Mouse (Mus musculus) gastrocnemius, adult 18-20 months (tissue): Measurements from ENCODE around the gene Col9a2. TPM values are rescaled to one million over a fixed set of nuclear protein-coding genes. Genes with fewer than 3 reads are reported as not detected.
"Not testable (repeated sequence)": the region's sequence is repeated elsewhere in the genome, so short reads cannot be mapped to it uniquely, and the experiment has no call there.

Source experiments
- DNase-seq: peaks from one replicate; pipeline ENCODE4 v3.0.0; 2021; ENCODE audit warnings: low spot score
- total RNA-seq, 2 experiments: library from RNA; stranded (reverse); gene quantifications; 2 replicates each; pipeline ENCODE4 v1.2.3; 2021

Gene Col9a2
- total RNA-seq, 2 experiments from 2014 or later = 0.18 to 0.19 TPM

GRCm38 (mm10) chr4:121020040-121020790 is 19.0 kb upstream of the Col9a2 start:
- DNase-seq = no peak

DNA sequence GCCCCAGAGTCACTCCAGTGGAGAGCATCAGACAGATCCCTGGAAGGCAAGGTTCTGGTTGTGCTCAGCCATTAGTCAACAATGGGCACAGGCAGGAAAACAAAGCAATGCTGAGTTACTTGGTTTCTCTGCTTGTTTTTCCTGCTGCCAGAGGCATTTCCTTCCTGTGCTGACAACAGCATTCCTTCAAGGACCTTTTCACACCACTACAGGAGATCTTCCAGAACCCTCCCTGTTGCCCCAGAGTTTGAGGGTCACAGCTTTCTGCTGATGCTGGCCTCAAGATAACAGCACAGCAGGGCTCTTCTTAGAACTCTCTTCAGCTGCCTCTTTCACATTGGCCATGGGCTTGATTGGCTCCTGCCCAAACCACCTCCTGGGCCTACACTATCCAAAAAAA is 17.3 kb upstream of the Col9a2 start:
- DNase-seq = no peak

- DNase-seq = no peak
Observed at GRCm38 (mm10) chr4:121023464-121023863, 15.7 kb upstream of the Col9a2 start.

- DNase-seq = peak; percentile 21
Observed at GRCm38 (mm10) chr4:121023941-121024340, 15.2 kb upstream of the Col9a2 start.

GRCm38 (mm10) chr4:121025681-121026080 is 13.5 kb upstream of the Col9a2 start:
- no peak for DNase-seq

- DNase-seq = no peak
Observed at GRCm38 (mm10) chr4:121028146-121028545, 11.0 kb upstream of the Col9a2 start.

GRCm38 (mm10) chr4:121028659-121029392 is 10.4 kb upstream of the Col9a2 start:
- DNase-seq = peak; percentile 36

GRCm38 (mm10) chr4:121029632-121030031 is 9.6 kb upstream of the Col9a2 start:
- no peak for DNase-seq

DNA sequence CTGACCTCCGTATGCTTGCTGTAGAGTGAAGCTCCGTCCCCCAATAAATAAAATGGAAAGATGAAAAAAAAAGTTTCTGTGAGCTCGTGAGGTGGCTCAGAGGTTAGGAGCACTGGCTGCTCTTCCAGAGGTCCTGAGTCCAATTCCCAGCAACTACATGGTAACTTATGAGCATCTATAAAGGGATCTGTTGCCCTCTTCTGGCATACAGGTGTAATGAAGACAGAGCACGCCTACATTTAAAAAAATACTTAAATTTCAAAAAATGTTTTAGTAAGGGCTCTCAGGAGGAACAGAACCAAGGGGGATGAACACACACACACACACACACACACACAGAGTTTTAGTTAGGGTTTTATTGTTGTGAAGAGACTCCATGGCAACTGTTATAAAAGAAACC is 7.7 kb upstream of the Col9a2 start:
- no peak for DNase-seq

GRCm38 (mm10) chr4:121033006-121033405 is 6.2 kb upstream of the Col9a2 start:
- no peak for DNase-seq

GRCm38 (mm10) chr4:121040323-121040722 is 1.1 kb downstream of the Col9a2 start:
- DNase-seq = no peak

GRCm38 (mm10) chr4:121040897-121041671 is 1.9 kb downstream of the Col9a2 start:
- peak; percentile 34 for DNase-seq

DNA sequence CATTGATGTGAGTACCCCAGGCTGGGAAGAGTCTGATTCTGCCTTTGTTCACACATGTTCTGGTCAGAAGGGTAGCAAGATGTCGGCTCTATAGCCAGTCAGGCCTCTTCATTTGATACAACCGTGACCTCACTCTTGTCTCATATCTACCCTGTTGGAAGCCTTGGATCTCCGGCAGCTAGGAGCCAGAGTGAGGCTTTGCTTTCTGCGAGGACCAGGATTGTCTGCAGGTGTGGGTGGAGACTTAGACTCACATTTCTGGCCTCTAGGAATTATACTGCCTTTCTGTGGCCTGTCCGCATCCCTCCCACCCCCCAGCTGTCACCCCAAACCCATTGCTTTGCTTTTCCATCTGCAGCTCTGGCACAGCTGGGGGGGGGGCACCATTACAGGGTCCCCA is 3.3 kb downstream of the Col9a2 start:
- no peak for DNase-seq

DNA sequence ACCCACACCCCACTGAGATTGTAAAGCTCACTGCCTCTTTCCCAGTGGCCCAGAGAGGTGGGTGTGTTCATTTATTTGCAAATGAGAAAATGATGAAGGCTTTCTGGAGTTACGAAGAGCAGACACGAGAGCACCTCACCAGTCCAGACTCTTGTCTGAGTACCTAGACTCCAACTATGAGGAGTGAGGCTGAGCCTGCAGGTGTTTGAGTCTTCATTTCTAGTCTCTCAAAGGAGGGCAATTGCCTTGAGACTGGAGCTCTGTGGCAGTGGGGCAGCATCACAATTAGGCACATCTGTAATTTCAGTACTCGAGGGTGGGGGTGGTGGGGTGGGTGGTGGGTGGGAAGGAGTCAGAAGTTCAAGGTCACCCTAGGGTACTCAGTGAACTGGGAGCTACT is 3.8 kb downstream of the Col9a2 start:
- DNase-seq = no peak

DNA sequence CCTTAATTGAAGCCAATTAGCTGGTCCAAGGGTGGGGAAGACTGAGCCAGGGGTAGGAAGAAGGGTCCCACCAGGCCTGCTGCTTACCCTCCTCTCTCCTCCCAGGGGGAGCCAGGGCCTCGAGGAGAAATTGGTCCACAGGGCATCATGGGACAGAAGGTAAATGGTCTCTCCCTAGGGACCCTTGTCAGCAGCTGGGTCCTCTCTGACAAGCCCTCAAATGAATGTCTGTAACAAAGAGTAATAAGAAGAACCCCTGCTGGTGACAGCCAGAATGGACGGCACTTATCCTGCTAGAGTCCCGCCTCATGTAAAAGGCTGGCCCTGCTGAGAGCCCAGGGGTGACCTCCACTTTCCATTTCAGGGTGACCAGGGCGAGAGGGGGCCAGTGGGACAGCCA is 12.7 kb downstream of the Col9a2 start:
- DNase-seq = no peak

DNA sequence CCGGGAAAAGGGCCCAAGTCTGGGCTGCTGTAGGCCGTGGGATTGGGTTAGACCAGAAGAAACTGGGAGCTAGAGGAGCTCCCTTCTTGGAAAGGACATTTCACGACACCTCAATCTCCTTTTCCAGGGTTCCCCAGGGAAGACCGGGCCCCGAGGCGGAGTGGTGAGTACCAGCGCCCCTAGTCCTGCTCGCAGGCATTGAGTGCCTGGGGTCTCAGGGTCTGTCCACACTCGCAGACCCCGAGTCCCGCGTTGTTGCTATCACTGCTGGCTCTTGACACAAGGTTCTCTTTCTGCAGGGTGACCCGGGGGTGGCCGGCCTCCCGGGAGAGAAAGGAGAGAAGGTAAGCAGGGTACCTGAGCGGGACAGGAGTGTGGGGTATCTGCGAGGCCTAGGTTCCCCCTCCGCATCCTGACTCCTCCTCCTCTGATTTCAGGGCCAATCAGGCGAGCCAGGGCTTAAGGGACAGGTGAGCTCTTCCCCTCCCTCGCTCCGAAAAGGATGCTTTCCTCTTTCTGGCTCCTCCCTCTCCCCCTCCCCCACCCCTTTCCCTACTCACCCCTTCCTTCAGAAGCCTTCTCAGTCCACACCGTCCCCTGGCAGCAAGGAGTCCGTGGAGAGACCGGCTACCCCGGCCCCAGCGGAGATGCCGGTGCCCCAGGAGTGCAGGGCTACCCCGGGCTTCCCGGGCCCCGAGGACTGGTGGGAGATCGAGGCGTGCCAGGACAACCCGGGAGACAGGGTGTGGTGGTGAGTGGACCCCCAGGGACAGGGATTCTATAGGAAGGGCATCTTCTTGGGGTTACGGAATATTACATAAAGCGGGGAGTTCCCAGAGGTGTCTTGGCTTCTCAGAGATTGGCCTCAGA is 13.5 kb downstream of the Col9a2 start:
- DNase-seq = no peak

GRCm38 (mm10) chr4:121056342-121056741 is 17.2 kb downstream of the Col9a2 start:
- DNase-seq = no peak

- DNase-seq = no peak
Observed at GRCm38 (mm10) chr4:121057032-121057431, 17.8 kb downstream of the Col9a2 start.

DNA sequence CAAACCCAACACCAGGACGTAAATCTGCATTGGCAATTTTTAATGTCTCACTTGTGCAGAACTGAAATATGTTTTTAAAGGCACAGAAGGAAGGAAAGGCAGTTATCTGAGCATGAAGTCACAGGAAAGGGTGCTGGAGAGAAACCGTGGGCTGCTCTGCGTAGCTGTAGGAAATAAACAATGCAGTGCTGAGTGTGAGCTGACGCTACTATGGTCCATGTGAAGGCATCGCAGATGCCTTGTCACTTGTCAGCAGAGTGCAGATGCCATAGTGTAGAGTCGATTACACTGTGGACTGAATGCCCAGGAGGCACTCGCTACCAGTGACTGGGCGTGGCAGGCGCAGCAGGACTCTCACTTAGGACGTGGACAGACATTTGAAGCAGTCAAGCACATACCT is 20.0 kb downstream of the Col9a2 start:
- DNase-seq = not testable (repeated sequence)

DNA sequence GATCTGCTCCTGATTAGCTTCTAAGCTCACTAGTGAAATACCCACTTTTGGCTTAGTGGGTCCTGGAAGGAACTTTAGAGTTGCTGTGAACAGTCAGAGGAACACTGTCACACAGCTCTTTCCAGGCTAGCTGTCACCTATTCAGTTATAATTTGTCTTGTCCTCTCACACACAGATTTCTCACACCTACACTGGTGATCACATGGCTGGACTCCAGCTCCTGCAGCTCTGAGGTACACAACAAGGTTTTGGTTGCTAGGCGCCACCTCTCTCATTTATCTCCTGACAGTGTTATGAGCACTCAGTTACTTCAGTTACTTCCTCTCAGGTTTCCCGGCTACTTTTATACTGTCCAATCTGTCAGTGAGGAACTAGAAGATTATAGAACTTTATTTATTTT is 26.2 kb downstream of the Col9a2 start:
- no peak for DNase-seq

GRCm38 (mm10) chr4:121074250-121074649 is 35.1 kb downstream of the Col9a2 start:
- DNase-seq = no peak
